Mouse (Mus musculus) thymus, postnatal 14 days (tissue): Measurements from ENCODE around the gene Rbpms2.
"Not testable (repeated sequence)": the region's sequence is repeated elsewhere in the genome, so short reads cannot be mapped to it uniquely, and the experiment has no call there.

ENCODE experiments used
- DNase-seq: peaks from one replicate; pipeline ENCODE4 v3.0.0; 2021

Gene Rbpms2

DNA sequence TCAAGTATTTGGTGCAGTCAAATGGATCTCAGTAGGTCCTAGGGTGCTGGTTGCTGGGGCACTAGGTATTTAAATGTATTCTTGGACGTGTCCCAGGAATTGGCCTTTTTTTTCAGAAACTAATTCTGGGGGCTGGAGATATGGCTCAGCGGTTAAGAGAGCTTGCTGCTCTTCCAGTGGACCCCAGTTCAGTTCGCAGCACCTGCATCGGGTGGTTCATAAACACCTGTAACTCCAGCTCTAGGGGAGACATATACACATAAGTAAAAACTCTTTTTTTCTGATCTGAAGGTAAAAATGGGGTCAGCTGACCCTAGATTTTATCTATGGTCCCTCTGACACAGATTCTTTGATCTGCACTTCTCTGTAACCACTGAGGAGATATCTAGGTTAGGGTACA is 8.3 kb upstream of the Rbpms2 start:
- DNase-seq, result peak; percentile 53

- DNase-seq, result no peak
Observed at GRCm38 (mm10) chr9:65621666-65622065, 7.8 kb upstream of the Rbpms2 start.

GRCm38 (mm10) chr9:65622826-65623225 is 6.6 kb upstream of the Rbpms2 start:
- no peak for DNase-seq

GRCm38 (mm10) chr9:65624266-65624665 is 5.2 kb upstream of the Rbpms2 start:
- DNase-seq, result no peak

- peak; percentile 71 for DNase-seq
Observed at GRCm38 (mm10) chr9:65629767-65630630, 551 bp downstream of the Rbpms2 start.

- no peak for DNase-seq
Observed at GRCm38 (mm10) chr9:65630631-65631353, 1.3 kb downstream of the Rbpms2 start.

- DNase-seq, result no peak
Observed at GRCm38 (mm10) chr9:65631354-65632021, 2.0 kb downstream of the Rbpms2 start.

- no peak for DNase-seq
Observed at GRCm38 (mm10) chr9:65635766-65636165, 6.3 kb downstream of the Rbpms2 start.

DNA sequence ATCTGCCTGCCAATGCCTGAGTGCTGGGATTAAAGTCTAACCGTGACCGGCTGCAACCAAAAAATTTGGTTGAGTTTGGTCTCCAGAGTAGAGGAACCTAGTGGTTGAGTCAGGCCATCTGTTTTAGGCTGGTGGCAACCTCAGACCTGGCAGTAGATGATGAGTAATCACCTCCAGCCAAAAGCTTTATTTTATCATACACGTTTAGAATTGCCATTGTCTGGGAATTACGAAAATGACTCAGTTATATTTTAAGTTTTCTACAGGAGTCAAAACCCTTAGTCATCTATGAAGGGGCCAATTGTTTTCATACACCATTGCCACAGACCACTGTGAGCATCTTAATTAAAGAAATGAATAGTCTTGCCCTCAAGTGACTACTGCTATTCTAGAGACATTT is 7.5 kb downstream of the Rbpms2 start:
- no peak for DNase-seq

- DNase-seq, result no peak
Observed at GRCm38 (mm10) chr9:65639065-65639464, 9.6 kb downstream of the Rbpms2 start.

DNA sequence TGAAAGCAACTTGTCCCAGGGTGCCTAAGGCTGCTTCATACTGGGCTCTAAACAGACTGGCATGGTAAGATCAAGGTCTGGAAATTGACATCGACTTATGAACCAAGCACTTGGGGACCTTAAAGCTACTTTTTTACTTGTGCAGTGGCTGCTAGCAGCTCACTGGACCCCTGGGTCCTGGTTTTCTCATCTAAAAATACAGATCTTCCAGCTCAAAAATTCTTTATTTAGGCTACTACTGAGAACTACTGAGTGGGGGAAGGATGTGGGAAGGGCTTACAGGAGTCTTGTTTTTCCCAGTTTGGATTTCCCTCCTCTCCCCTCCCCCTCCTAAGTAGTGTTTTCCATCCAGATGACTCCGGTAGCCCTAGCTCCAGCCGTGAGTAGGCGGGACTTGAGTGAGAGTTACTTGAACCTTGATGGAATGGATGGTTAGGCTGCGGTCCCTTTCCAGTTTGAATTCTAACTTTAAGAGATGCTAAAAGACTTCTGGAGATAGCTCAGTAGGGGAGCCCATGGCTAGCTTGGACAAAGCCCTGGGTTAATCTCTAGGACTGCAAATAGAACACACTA is 11.5 kb downstream of the Rbpms2 start:
- DNase-seq, result no peak

GRCm38 (mm10) chr9:65641446-65642052 is 12.1 kb downstream of the Rbpms2 start:
- DNase-seq, result no peak

GRCm38 (mm10) chr9:65642546-65642945 is 13.1 kb downstream of the Rbpms2 start:
- DNase-seq, result no peak

GRCm38 (mm10) chr9:65644960-65645359 is 15.5 kb downstream of the Rbpms2 start:
- DNase-seq, result no peak

GRCm38 (mm10) chr9:65645984-65646383 is 16.5 kb downstream of the Rbpms2 start:
- DNase-seq, result no peak

DNA sequence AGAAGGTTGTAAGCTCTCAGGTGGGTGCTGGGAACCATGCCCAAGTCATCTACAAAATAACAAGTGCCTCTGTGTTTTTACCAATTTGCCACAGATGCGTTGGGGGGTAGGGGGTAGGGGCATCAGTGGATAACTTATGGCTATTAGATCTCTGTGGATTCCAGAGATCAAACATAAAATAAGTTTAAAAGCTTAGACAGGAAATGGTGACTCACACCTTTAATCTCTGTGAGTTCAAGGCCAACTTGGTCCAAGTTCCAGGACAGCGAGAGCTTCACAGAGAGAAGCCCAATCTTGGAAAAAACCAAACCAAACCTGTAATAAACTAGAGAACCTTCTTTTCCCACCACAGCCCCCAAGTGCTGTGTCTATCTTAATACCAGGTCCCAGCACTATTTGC is 17.3 kb downstream of the Rbpms2 start:
- no peak for DNase-seq

DNA sequence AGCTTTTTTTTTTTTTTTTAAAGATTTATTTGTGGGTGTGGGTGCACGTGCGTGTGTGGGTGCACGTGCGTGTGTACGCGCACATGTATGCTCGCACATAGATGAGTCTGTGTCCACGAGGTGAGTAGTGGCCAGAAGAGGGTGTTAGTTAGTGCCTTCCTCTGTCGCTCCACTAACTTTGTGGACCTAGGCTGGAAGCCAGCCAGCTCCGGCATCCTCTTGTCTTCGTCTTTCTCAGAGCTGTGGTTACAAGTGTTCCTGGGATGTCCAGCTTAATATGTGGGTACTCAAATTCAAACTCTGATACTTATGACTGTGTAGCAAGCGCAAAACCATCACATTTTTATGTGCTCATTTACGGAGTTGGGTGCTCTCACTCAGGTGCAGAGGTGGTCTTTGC is 19.3 kb downstream of the Rbpms2 start:
- DNase-seq, result no peak

DNA sequence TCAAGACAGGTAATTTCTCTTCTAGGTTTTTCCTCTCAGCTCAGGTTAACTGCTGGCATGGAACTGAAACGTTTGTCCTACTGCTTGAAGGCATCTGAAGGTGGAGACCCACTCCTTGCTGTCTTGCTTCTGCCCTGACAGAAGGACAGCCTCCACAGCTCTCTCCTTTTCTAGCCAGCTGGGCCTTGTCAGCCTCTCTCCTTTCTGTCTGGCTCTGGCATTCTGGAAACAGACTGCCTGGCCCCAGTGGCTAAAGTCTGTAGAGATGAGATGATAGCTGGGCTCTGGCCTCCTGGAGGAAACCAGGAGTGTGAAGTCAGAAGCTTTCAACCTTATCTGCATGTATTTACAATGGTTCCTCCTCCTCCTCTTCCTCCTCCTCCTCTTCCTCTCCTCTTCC is 20.5 kb downstream of the Rbpms2 start:
- DNase-seq, result no peak

DNA sequence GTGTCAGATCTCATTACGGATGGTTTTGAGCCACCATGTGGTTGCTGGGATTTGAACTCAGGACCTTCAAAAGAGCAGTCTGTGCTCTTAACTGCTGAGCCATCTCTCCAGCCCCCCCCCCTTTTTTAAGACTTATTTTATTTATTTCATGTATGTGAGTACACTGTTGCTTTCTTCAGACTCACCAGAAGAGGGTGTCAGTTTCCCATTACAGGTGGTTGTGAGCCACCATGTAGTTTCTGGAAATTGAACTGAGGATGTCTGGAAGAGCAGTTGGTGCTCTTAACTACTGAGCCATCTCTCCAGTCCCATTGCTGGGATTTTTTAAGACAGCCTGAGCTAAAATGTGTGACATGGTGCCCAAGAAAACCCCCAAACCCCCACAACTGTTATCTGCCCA is 22.5 kb downstream of the Rbpms2 start:
- DNase-seq, result not testable (repeated sequence)

DNA sequence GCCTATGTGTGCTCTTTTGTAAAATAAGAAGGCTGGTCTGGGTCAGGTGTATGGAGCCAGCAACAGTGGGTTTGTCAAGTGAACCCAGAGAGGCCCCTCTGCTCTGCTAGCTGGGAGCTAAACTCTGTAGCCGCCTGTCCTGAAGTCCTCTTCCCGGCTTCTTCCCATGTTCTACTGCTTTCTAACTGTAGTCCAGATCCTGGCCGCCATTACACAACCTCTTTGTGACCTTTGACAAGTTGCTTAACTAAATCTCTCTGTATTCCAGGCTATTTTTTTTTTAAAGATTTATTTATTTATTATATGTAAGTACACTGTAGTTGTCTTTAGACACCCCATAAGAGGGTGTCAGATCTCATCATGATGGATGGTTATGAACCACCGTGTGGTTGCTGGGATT is 24.3 kb downstream of the Rbpms2 start:
- DNase-seq, result no peak

- DNase-seq, result no peak
Observed at GRCm38 (mm10) chr9:65654700-65655237, 25.3 kb downstream of the Rbpms2 start.

- DNase-seq, result peak; percentile 29
Observed at GRCm38 (mm10) chr9:65655540-65655939, 26.1 kb downstream of the Rbpms2 start.

DNA sequence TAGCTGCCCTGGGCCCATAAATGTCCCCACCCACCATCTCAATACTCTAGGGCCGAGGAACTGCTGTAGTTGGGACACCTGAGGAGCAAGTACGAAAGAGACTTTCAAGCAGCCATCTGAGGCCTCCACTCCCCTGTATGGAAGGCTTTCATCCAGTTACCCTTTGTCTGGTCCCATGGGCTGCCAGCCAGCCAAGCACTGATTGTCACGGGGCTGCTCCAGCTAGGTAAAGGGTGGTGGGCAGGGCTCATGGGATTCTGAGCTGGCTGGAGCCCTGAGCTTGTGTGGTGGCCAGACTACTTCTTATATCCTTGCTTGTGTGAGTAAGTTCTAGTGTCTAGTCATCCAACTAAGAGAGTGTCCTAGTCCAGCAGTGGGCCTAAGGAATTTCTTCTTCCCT is 27.8 kb downstream of the Rbpms2 start:
- no peak for DNase-seq
